Mouse (Mus musculus): Measurements from ENCODE around the gene Tob1.

The Tob1 gene

DNA sequence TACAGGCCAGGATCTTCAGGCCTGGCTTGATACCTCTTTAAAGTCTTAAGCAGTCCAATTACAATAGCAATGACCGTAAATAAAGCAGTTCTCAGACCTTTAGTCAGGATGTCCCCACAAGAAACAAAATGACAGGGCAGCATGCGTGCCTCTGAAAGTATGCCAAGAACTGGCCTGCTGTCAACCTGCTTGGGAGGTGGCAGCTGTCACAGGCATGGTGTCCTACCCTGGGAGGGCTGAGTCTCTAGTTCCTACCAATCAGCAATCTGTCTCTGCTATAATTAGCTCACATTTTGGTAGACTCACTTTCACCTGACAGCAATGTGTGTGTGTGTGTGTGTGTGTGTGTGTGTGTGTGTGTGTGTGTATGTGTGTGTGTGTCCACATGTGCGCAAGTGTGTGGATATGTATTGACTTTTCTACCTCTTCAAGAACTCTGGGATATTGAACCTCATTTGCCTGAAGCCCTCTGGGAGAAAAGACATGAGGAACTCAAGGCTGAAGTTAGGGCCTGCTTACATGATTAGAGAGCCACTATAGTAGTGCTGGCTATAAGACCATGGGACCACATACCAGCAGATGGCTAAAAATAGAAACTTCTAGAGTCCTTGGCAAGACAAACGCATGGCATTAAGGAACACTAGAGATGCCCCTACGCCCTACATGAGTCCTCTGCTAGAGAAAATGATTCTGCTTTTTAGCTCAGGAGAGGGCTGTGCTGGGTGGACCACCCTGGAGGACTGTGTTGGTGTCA is 18.1 kb downstream of the Tob1 start:
- DNase-seq (ENCODE audit: low spot score in 2 of 2): no peak

DNA sequence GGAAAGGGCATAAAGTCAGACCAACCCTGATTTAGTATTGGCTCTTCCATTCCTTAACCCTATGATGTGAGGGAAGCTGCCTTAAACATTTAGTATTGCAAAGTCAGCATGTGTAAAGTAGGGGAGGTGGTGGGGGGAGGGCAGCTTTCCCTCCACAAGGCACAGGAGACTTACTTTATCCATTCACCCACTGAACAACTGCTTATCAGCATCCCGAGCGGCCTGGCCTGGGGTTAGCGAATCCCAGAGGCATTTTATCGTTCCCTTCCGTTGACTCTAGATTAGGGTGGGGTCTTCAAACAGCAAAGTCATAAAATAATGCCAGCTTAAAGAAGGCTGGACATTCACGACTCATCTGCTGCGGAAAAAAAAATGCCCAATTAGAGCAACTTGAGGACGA is 19.0 kb downstream of the Tob1 start:
- no peak for DNase-seq (ENCODE audit: low spot score in 2 of 2)

DNA sequence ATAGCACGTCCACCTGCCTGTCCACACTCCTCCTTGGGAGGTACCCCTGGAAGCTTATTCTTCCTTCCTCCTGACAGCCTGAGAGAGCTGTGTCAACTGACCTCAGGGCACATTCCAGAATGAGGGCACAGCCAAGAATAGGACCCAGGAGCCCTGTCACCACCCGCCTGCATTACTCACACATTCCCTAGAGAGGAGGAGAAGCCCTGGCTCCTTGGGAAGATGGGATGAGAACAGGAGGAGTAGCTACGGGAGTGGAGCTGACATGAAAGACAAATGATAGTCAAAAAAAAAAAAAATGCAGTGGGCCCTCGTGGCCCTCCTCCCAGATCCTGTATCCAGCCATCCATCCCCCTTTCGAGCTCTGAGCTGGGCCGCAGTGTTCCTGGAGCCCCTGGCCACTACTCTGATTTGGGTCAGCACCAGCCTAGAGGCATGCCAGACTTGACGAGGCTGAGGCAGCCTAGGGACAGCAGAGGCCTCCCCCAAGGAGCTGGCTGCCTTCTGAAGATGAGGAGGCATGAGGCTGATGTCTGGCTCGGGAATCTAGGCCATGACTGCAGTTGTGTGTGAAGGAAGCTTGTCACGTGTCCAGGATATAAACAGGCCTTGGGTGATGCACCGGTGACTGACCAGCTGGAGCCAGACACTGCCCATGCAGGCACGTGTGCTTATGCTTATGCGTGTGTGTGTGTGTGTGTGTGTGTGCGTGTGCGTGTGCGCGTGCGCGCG is 20.7 kb downstream of the Tob1 start:
- DNase-seq (ENCODE audit: low spot score in 2 of 2): no peak

GRCm38 (mm10) chr11:94233405-94233804 is 22.2 kb downstream of the Tob1 start:
- DNase-seq (ENCODE audit: low spot score in 2 of 2): no peak

DNA sequence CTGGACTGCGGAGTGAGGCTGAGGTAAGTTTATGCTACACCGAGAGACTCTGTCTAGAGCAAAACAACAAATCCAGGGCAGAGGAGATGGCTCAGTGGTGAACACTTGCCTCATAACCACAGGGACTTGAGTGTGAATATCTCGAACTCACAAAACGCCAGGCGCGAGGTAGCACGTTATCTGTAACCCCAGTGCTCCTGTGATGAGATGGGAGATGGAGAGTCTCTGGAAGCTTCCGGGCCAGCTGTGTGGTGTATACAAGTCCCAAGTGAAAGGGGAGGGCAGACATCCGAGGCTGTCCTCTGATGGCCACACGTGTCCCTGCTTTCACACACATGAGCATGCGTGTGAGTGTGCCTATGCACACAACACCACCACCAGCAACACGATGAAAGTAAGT is 23.1 kb downstream of the Tob1 start:
- no peak for DNase-seq (ENCODE audit: low spot score in 2 of 2)

- no peak for DNase-seq (ENCODE audit: low spot score in 2 of 2)
These were observed 23.6 kb downstream of the Tob1 start for GRCm38 (mm10) chr11:94234857-94235256.

DNA sequence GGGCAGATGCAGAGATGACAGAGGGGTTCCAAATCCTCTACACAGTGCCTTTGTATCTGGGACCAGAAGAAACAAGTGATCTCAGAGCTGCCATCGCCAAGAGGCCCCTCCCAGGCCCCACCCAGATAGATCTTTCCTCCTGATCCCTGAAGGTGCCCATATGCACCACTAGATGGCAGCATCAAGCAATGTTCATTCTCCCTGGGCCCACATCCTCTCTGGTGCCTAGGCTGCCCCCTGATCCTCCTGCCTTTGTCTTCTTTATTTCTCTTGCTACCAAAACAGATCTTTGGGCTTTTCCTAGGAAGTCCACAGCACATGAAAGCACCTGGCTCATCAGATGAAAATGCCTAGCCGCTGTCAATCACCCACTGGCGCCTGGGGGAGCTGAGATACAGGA is 24.8 kb downstream of the Tob1 start:
- DNase-seq (ENCODE audit: low spot score in 2 of 2): peak; percentile 59 to 68

DNA sequence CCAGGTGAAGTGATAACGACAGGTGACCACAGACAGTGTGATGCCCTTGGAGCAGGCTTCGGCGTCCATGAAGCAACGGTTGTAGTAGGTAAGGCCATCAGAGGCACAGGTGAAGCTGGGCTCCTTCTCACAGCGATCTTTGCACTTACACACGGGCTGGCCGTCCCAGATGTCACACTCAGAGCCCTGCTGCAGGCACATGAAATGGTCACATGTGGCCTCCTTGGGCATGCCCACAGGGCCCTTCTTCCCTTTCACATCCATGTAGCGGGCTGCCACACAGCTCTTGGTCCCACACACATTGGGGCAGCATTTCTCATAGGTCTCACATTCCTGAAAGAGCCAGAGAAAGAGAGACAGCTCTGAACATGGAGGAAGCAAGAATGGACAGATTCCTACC is 27.5 kb downstream of the Tob1 start:
- no peak for DNase-seq (ENCODE audit: low spot score in 2 of 2)

DNA sequence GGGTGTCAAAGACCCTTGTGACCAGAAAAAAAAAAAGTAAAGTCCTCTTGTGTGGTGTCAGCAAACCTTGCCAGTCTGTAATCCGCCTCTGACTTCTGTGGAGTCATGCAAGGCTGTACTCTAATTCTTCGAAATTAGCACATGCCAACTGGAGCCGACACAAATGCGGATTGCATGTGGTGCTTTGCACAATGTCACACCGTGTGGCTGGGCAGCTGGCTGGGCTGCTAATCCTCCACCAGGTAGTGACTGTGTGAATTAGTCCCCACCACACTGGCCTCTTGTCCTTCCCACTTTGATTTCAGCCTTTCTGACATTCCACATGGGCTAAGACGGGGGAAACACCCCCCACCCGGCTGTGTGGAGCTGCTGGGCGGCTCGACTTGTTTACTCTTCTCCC is 28.5 kb downstream of the Tob1 start:
- DNase-seq (ENCODE audit: low spot score in 2 of 2): no peak

GRCm38 (mm10) chr11:94242760-94243421 is 31.6 kb downstream of the Tob1 start:
- DNase-seq (ENCODE audit: low spot score in 2 of 2): no peak

GRCm38 (mm10) chr11:94243422-94244180 is 32.3 kb downstream of the Tob1 start:
- DNase-seq (ENCODE audit: low spot score in 2 of 2): no peak

GRCm38 (mm10) chr11:94244385-94244784 is 33.1 kb downstream of the Tob1 start:
- no peak for DNase-seq (ENCODE audit: low spot score in 2 of 2)

GRCm38 (mm10) chr11:94245955-94246788 is 34.9 kb downstream of the Tob1 start, which contains the start of gene Wfikkn2:
Gene Wfikkn2, minus strand, starts transcription at chr11:94246005.
- DNase-seq (ENCODE audit: low spot score in 2 of 2): no peak

DNA sequence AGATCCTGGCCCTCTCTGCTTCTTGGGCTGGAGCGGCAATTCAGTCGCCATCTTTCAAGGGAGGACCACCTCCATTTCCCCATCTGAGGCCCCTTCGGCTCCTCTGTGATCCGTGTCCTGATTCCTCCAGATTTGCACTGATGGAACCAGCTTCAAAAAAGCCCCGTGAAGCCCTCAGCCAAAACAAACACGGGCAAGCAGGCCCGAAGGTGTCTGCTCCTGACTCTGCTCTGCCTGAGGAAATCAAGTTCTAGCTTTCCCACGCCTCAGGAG is 35.5 kb downstream of the Tob1 start:
- DNase-seq (ENCODE audit: low spot score in 2 of 2): no peak

DNA sequence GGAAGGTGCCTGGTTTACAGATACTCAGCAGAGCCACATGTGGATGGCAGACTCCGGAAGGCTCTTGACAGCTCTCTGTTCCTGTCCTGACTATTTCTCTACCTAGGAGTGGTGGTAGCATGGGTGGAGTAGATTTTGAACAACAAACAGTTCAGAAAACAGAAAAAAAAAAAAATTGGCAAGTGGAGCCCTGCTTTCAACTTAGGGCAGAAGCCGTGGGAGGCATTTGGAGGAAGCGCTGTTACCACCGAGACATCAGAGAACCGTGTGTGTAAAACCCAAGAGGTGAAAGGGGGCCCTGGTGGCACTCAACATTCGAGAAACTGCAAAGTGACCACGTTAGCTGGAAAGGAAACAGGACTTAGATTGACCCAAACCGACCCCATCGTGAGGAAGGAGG is 41.9 kb downstream of the Tob1 start:
- no peak for DNase-seq (ENCODE audit: low spot score in 2 of 2)

DNA sequence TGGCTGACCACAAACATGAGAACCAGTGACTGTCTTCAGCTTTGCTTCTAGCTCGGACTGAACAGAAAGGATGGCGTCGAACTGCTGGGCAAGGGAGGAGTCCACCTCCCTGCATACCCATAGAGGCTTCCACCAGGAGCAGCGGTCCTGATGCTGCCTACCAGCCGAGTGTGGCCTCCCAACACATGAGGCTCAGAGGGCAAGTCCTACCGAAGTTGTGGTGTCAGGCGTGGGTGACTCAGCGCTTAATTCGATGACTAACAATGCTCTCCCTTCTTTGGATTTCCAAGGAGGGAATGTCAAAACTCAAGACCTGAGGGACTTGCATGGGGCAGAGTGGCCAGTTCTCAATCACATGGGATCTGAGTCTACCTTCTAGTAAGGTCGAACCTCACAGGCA is 42.4 kb downstream of the Tob1 start:
- no peak for DNase-seq (ENCODE audit: low spot score in 2 of 2)

GRCm38 (mm10) chr11:94255733-94256132 is 44.5 kb downstream of the Tob1 start:
- DNase-seq (ENCODE audit: low spot score in 2 of 2): no peak

GRCm38 (mm10) chr11:94257987-94258386 is 46.7 kb downstream of the Tob1 start:
- no peak for DNase-seq (ENCODE audit: low spot score in 2 of 2)

DNA sequence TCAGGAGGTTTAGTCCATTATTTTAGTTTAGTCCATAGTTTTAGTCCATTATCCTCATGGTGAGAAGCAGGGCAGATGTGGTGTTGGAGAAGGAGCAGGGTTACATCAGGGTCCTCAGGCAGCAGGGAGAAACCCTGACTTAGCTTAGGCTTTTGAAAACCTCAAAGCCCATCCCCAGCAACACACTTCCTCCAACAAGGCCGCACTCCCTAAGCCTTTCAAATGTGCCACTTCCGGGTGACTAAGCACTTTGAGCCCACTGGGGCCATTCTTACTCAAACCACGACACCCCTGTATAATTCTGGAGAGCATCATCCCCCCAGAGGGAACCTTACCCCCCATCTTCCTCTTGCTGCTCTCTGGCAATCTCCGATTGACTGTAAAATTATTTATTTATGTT is 48.6 kb downstream of the Tob1 start:
- no peak for DNase-seq (ENCODE audit: low spot score in 2 of 2)

GRCm38 (mm10) chr11:94261585-94262370 is 50.5 kb downstream of the Tob1 start:
- DNase-seq (ENCODE audit: low spot score in 2 of 2): no peak
